Mouse (Mus musculus): Measurements from ENCODE around the gene Tnip2. TPM values are rescaled to one million over a fixed set of nuclear protein-coding genes. Genes with fewer than 3 reads are reported as not detected.

Tnip2 gene
- polyA plus RNA-seq, 1 experiment: 8.8 TPM

- DNase-seq (ENCODE audit: low read depth): no peak
- TF ChIP-seq POLR2A (IDR thresholded peaks at IDR 0.05; ENCODE audit: borderline replicate concordance, extremely low read depth, insufficient read depth, insufficient read length, poor library complexity, severe bottlenecking) (no peak), CTCF (IDR thresholded peaks at IDR 0.05; ENCODE audit: borderline replicate concordance, extremely low read depth, insufficient read depth, insufficient read length) (no peak)
These were observed 54.8 kb downstream of the Tnip2 start for GRCm38 (mm10) chr5:34458994-34459393.

- DNase-seq (ENCODE audit: low read depth): no peak
- TF ChIP-seq POLR2A (IDR thresholded peaks at IDR 0.05; ENCODE audit: borderline replicate concordance, extremely low read depth, insufficient read depth, insufficient read length, poor library complexity, severe bottlenecking) (no peak), CTCF (IDR thresholded peaks at IDR 0.05; ENCODE audit: borderline replicate concordance, extremely low read depth, insufficient read depth, insufficient read length) (no peak)
These were observed 67.6 kb downstream of the Tnip2 start for GRCm38 (mm10) chr5:34446207-34446606.

Other genes with a start within 250 kb of the Tnip2 start
- 5.7 and 7.6 TPM in 2 replicates for gene Zfyve28, start 225.5 kb downstream of the Tnip2 start, polyA plus RNA-seq (2012; rRNA removed)
- gene Cfap99, start 225.4 kb downstream of the Tnip2 start, polyA plus RNA-seq (2012; rRNA removed): 0.09 and 0.19 TPM in 2 replicates
- gene Rnf4, start 177.7 kb downstream of the Tnip2 start, polyA plus RNA-seq (2012; rRNA removed): 118 and 126 TPM in 2 replicates
- 76.5 and 94.6 TPM in 2 replicates for gene Fam193a, start 144.1 kb downstream of the Tnip2 start, polyA plus RNA-seq (2012; rRNA removed)
- gene Sh3bp2, start 11.8 kb upstream of the Tnip2 start, polyA plus RNA-seq (2012; rRNA removed): 39.8 and 41.6 TPM in 2 replicates
- gene Add1, start 59.7 kb upstream of the Tnip2 start, polyA plus RNA-seq (2012; rRNA removed): 264 and 287 TPM in 2 replicates
- gene Mfsd10, start 123.2 kb upstream of the Tnip2 start, polyA plus RNA-seq (2012; rRNA removed): 141 and 266 TPM in 2 replicates
- gene Nop14, start 146.2 kb upstream of the Tnip2 start, polyA plus RNA-seq (2012; rRNA removed): 21.5 and 25.1 TPM in 2 replicates
- 1.7 and 2.3 TPM in 2 replicates for gene Grk4, start 146.4 kb upstream of the Tnip2 start, polyA plus RNA-seq (2012; rRNA removed)
- gene Htt, start 247.7 kb upstream of the Tnip2 start, polyA plus RNA-seq (2012; rRNA removed): 28.2 and 32.2 TPM in 2 replicates